Mouse (Mus musculus): Measurements from ENCODE around the gene Zfand3.
A peak's percentile ranks its signal among the peaks of the same experiment; 100 is the strongest.

Zfand3 gene

GRCm38 (mm10) chr17:30053463-30053862 lies 48.9 kb downstream of the Zfand3 start:
- DNase-seq = no peak

GRCm38 (mm10) chr17:30053871-30054270 lies 49.3 kb downstream of the Zfand3 start:
- DNase-seq = no peak

GRCm38 (mm10) chr17:30056226-30056625 lies 51.7 kb downstream of the Zfand3 start:
- DNase-seq = peak; percentile 19 to 54

- DNase-seq = no peak
Observed at GRCm38 (mm10) chr17:30058594-30058993, 54.1 kb downstream of the Zfand3 start.

- no peak for DNase-seq
Observed at GRCm38 (mm10) chr17:30059066-30059465, 54.5 kb downstream of the Zfand3 start.

- DNase-seq = no peak
Observed at GRCm38 (mm10) chr17:30061100-30061837, 56.7 kb downstream of the Zfand3 start.

- no peak for DNase-seq
Observed at GRCm38 (mm10) chr17:30063849-30064248, 59.3 kb downstream of the Zfand3 start.

- no peak for DNase-seq
Observed at GRCm38 (mm10) chr17:30064746-30065145, 60.2 kb downstream of the Zfand3 start.

GRCm38 (mm10) chr17:30069776-30070175 lies 65.2 kb downstream of the Zfand3 start:
- no peak for DNase-seq

GRCm38 (mm10) chr17:30070631-30071030 lies 66.1 kb downstream of the Zfand3 start:
- DNase-seq = no peak

GRCm38 (mm10) chr17:30072613-30073012 lies 68.1 kb downstream of the Zfand3 start:
- no peak for DNase-seq

GRCm38 (mm10) chr17:30075896-30076295 lies 71.4 kb downstream of the Zfand3 start:
- no peak for DNase-seq

GRCm38 (mm10) chr17:30084007-30084406 lies 79.5 kb downstream of the Zfand3 start:
- DNase-seq = no peak

- DNase-seq = no peak
Observed at GRCm38 (mm10) chr17:30086695-30087094, 82.2 kb downstream of the Zfand3 start.

- DNase-seq = no peak
Observed at GRCm38 (mm10) chr17:30088431-30088830, 83.9 kb downstream of the Zfand3 start.

- DNase-seq = no peak
Observed at GRCm38 (mm10) chr17:30090416-30090815, 85.9 kb downstream of the Zfand3 start.

GRCm38 (mm10) chr17:30093148-30093749 lies 88.7 kb downstream of the Zfand3 start:
- DNase-seq = peak in 1 of 2 experiments; percentile 22

- DNase-seq = no peak
Observed at GRCm38 (mm10) chr17:30097156-30097555, 92.6 kb downstream of the Zfand3 start.

GRCm38 (mm10) chr17:30097677-30098076 lies 93.1 kb downstream of the Zfand3 start:
- DNase-seq = no peak

- DNase-seq = no peak
Observed at GRCm38 (mm10) chr17:30099670-30100069, 95.1 kb downstream of the Zfand3 start.

GRCm38 (mm10) chr17:30101801-30102200 lies 97.3 kb downstream of the Zfand3 start:
- no peak for DNase-seq

GRCm38 (mm10) chr17:30103005-30103404 lies 98.5 kb downstream of the Zfand3 start:
- no peak for DNase-seq

- DNase-seq = no peak
Observed at GRCm38 (mm10) chr17:30103641-30104165, 99.2 kb downstream of the Zfand3 start.

- no peak for DNase-seq
Observed at GRCm38 (mm10) chr17:30105369-30105768, 100.8 kb downstream of the Zfand3 start.

Measured in kidney, adult 8-10 months (tissue).